Mouse (Mus musculus): ENCODE data around the gene Lama4.

Lama4 gene

GRCm38 (mm10) chr10:38994719-38995450 is 29.6 kb downstream of the Lama4 start:
- no peak for DNase-seq (ENCODE audit: low spot score)

GRCm38 (mm10) chr10:38995896-38996295 is 30.6 kb downstream of the Lama4 start:
- DNase-seq (ENCODE audit: low spot score): no peak

GRCm38 (mm10) chr10:39000951-39001350 is 35.6 kb downstream of the Lama4 start:
- no peak for DNase-seq (ENCODE audit: low spot score)

- DNase-seq (ENCODE audit: low spot score): no peak
These were observed 37.2 kb downstream of the Lama4 start for GRCm38 (mm10) chr10:39002521-39002920.

- no peak for DNase-seq (ENCODE audit: low spot score)
These were observed 38.2 kb downstream of the Lama4 start for GRCm38 (mm10) chr10:39003520-39003919.

GRCm38 (mm10) chr10:39005494-39005893 is 40.2 kb downstream of the Lama4 start:
- no peak for DNase-seq (ENCODE audit: low spot score)

GRCm38 (mm10) chr10:39006433-39007105 is 41.3 kb downstream of the Lama4 start:
- no peak for DNase-seq (ENCODE audit: low spot score)

- no peak for DNase-seq (ENCODE audit: low spot score)
These were observed 49.5 kb downstream of the Lama4 start for GRCm38 (mm10) chr10:39014836-39015235.

GRCm38 (mm10) chr10:39017986-39018385 is 52.7 kb downstream of the Lama4 start:
- no peak for DNase-seq (ENCODE audit: low spot score)

GRCm38 (mm10) chr10:39018635-39019034 is 53.3 kb downstream of the Lama4 start:
- no peak for DNase-seq (ENCODE audit: low spot score)

GRCm38 (mm10) chr10:39023618-39024256 is 58.4 kb downstream of the Lama4 start:
- DNase-seq (ENCODE audit: low spot score): no peak

GRCm38 (mm10) chr10:39026529-39026928 is 61.2 kb downstream of the Lama4 start:
- DNase-seq (ENCODE audit: low spot score): no peak

- no peak for DNase-seq (ENCODE audit: low spot score)
These were observed 61.7 kb downstream of the Lama4 start for GRCm38 (mm10) chr10:39027058-39027457.

- DNase-seq (ENCODE audit: low spot score): no peak
These were observed 63.1 kb downstream of the Lama4 start for GRCm38 (mm10) chr10:39028403-39028802.

GRCm38 (mm10) chr10:39029297-39030147 is 64.2 kb downstream of the Lama4 start:
- DNase-seq (ENCODE audit: low spot score): no peak

GRCm38 (mm10) chr10:39030148-39030685 is 64.9 kb downstream of the Lama4 start:
- no peak for DNase-seq (ENCODE audit: low spot score)

GRCm38 (mm10) chr10:39039564-39039963 is 74.2 kb downstream of the Lama4 start:
- DNase-seq (ENCODE audit: low spot score): no peak

- DNase-seq (ENCODE audit: low spot score): no peak
These were observed 74.7 kb downstream of the Lama4 start for GRCm38 (mm10) chr10:39040026-39040425.

GRCm38 (mm10) chr10:39044476-39044995 is 79.2 kb downstream of the Lama4 start:
- DNase-seq (ENCODE audit: low spot score): no peak

GRCm38 (mm10) chr10:39045111-39045510 is 79.8 kb downstream of the Lama4 start:
- no peak for DNase-seq (ENCODE audit: low spot score)

GRCm38 (mm10) chr10:39047775-39048174 is 82.5 kb downstream of the Lama4 start:
- no peak for DNase-seq (ENCODE audit: low spot score)
